Mouse (Mus musculus): Measurements from ENCODE around the gene Krt12.

Gene Krt12

GRCm38 (mm10) chr11:99396661-99397060 lies 25.4 kb downstream of the Krt12 start:
- no peak for DNase-seq

DNA sequence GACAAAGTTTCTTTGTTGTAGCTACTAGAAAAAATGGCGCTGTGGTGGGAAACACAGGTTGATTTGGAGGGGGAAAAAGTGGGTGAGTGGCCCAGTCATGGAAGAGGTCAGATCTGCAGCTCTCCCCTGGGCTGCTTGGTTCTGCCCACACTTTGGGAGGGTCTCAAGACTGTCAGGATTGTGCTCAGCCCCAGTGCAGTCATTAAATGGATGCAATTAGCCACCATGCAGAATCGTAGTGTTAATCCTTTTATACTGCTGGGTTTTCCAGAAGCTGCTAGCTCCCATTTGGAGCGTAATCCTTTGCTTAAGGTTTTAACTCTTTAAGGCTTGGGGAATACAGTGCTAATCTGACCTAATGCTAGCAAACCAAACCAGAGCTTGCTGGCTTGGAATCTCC lies 26.0 kb downstream of the Krt12 start:
- DNase-seq, result no peak

GRCm38 (mm10) chr11:99392492-99392891 lies 29.6 kb downstream of the Krt12 start:
- no peak for DNase-seq

DNA sequence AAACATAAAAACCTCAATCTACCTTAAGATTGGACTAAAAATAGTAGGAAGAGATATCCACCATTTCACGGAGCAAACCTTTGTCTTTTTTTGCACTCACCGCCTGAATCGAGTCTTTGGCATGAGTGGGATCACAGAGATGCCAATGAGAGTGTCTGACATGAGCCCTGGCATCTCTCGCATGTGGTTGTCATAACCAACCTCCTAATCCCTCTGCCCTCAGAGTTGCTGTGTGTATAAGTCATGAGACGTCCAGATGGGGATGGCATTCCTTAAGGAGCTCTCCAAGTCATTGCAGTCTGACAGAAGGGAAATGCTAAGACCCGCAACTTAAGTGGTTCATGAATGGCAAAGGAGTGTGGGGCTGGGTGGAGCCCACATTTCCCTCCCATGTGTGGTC lies 30.7 kb downstream of the Krt12 start:
- DNase-seq, result no peak

DNA sequence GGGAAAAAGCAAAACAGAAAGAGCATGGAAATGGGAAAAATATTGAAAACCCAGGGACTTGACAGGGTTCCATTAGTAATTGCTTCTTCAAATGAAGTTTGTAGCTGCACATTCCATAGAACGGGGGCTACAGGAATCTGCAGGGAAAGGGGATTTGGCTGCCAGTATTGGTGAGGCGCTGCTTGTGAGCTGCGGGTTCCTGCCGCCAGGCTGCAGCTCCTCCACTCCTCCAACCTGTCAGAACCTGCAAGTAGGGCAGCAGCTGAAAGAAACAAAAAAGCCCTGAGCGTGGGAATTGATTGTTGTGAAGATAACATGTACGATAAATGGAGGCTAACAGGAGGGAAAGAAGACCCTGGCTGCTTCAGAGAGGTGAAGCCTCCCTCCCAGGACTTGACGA lies 31.2 kb downstream of the Krt12 start:
- no peak for DNase-seq

GRCm38 (mm10) chr11:99389264-99389663 lies 32.8 kb downstream of the Krt12 start, which contains the start of gene Krt10:
Gene Krt10 (minus strand): TSS chr11:99389364.
- DNase-seq, result no peak

DNA sequence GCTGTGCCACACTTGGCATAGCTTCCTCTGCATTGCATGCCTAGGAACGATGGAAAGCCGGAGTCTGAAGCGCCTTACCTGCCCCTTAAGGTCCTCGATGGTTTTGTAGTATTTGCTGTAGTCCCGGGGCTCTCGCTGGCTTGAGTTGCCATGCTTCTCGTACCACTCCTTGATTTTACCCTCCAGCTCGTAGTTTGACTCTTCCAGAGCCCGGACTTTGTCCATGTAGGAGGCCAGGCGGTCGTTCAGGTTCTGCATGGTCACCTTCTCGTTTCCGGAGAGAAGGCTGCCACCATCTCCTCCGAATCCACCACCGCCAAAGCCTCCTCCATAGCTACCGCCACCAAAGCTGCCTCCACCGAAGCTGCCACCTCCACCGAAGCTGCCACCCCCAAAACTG lies 33.4 kb downstream of the Krt12 start:
- DNase-seq, result no peak

DNA sequence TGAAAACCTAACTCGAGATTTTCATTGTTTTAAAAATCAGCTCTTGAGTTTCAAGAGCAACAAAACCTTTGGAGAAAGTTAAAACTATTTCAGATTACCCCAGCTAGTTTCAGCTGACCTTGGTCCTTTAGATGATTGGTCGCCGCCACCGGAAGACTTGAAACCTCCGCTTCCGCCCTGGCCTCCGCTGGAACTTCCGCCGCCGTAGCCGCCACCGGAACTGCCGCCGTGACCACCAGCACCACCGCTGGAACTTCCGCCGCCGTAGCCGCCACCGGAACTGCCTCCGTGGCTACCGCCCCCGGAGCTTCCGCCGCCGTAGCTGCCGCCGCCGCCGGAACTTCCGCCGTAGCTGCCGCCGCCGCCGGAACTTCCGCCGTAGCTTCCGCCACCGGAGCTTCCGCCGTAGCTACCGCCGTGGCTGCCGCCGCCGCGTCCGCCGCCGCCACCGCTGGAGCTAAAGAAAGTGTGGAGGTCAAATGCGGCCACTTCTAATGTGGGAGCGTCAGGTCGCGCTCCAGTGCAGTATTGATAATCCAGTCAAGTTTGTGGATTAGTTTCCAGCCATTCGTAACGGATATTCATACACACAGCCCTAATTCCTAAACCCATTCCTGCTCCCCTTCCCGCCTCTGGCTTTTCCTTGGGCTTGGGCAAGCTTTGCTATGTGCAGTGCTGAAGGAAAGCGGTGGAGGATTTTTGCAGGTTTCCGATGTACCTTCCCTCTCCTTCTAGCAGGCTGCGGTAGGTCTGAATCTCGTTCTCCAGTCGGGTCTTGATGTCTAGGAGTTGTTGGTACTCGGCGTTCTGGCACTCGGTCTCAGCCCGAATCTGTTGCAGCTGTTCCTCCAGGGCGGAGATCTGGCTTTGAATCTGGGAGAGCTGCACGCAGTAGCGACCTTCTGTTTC lies 36.0 kb downstream of the Krt12 start:
- peak; percentile 82 to 83 for DNase-seq

- peak; percentile 84 to 85 for DNase-seq
Observed at GRCm38 (mm10) chr11:99379568-99379967, 42.5 kb downstream of the Krt12 start.

DNA sequence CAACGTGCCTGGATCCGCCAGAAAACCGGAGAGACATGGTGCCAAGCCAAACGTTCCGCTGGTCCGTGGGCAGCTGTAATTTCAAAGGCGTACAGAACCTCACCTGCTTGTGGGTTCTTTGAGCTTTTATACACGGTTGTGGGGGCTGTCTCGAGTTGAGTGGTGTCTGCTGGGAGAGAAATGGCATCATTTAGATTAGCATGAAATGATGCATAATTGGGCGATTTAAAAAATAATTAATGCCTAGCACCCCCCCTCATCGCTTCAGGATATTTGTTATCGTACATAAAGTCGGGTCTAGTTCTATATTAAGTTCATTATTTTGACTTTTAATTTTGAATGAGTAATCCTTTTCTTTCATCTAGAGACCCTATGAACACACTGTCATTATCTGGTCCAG lies 47.3 kb downstream of the Krt12 start, which contains the start of gene Krt28:
Gene Krt28, minus strand, starts transcription at position 101 of the 400 bp plus-strand sequence.
- DNase-seq, result no peak

- peak; percentile 18 to 25 for DNase-seq
Observed at GRCm38 (mm10) chr11:99369853-99370451, 52.1 kb downstream of the Krt12 start.

DNA sequence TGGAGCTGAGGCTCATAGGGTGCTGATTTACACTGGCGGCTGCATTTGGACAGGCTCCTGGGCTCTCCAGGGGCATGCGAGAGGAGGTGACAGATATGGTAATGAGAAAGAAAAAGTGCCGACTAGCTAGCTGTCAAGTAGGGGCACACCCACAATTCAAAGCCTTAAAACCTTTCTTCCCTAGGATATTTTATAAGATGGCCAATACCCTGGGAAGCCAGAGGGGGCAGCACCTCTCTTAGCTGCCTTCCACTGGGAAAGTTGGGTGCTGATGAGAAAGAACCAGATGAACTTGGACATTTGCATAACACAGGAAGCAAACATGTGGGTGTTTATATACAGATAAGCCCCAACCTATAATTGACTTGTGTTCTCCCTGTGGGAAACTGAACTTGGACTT lies 52.8 kb downstream of the Krt12 start:
- no peak for DNase-seq

GRCm38 (mm10) chr11:99366791-99367190 lies 55.3 kb downstream of the Krt12 start:
- peak; percentile 5 to 13 for DNase-seq

All from B cell, adult 2 months (primary cell).